Mouse (Mus musculus) olfactory bulb, adult 2 months (tissue): ENCODE data around the gene Katna1. TPM values are rescaled to one million over a fixed set of nuclear protein-coding genes. Genes with fewer than 3 reads are reported as not detected.
A peak's percentile ranks its signal among the peaks of the same experiment; 100 is the strongest.

ENCODE experiments used
- H3K27ac ChIP-seq: fragments of 200-500 bp; 2 replicates; pipeline ENCODE4 v1.5.1; 2012; ENCODE audit warnings: low read depth, low read length; ENCODE audit not compliant: insufficient read depth
- H3K4me1 ChIP-seq: fragments of 200-500 bp; 2 replicates; pipeline ENCODE4 v1.6.1; 2012; ENCODE audit warnings: low read length; ENCODE audit not compliant: control insufficient read depth, insufficient read depth
- H3K4me3 ChIP-seq: fragments of 200-500 bp; 2 replicates; pipeline ENCODE4 v1.5.1; 2012; ENCODE audit warnings: mild to moderate bottlenecking, low read depth, low read length, moderate library complexity; ENCODE audit not compliant: insufficient read depth
- CTCF ChIP-seq: fragments of 200-500 bp; IDR thresholded peaks from 2 replicates; pipeline ENCODE4 v1.5.1; 2012; ENCODE audit warnings: low read depth, mild to moderate bottlenecking, low read length, moderate library complexity; ENCODE audit not compliant: insufficient read depth
- POLR2A ChIP-seq: fragments of 200-500 bp; IDR thresholded peaks from 2 replicates; pipeline ENCODE4 v1.6.1; 2012; ENCODE audit warnings: mild to moderate bottlenecking, low read depth, low read length, moderate library complexity; ENCODE audit not compliant: insufficient read depth
- WGBS: fragments of 180-500 bp; shearing (Covaris S2); methylation state at CpG from one replicate; pipeline ENCODE4 v1.1.7; 2018; 5-methylcytosine and 5-hydroxymethylcytosine counted together
- polyA plus RNA-seq: library from polyadenylated mRNA; stranded (reverse); fragments of >200 nt; gene quantifications from 2 replicates; pipeline ENCODE4 v1.2.4, GENCODE M21; 2012; ENCODE audit warnings: low replicate concordance; ENCODE audit not compliant: missing spikeins, insufficient read depth, insufficient read length

Gene Katna1
- polyA plus RNA-seq = not detected in 2 replicates

GRCm38 (mm10) chr10:7725751-7726500 lies at the start of gene Katna1:
Gene Katna1, plus strand, starts transcription at chr10:7726000.
- Histone ChIP-seq H3K27ac (no peak within 1 kb of the TSS), H3K4me3 (peak within 1 kb of the TSS; percentile 72), H3K4me1 (peaks cover 2% of the 10 kb centered on the region; the same call in 1 of the 2 replicates)
- TF ChIP-seq POLR2A = peak; percentile 74; the same call in 1 of the 2 replicates
- no peak for TF ChIP-seq CTCF
- WGBS = under 1% methylated on average over 49 of the region's 49 CpGs

GRCm38 (mm10) chr10:7680731-7681301 lies 45.0 kb upstream of the Katna1 start, which contains the start of the genes Pcmt1 and Lats1:
Gene Pcmt1, minus strand, starts transcription at chr10:7681136.
Gene Lats1, plus strand, starts transcription at chr10:7681214.
- peaks cover 8% of the 10 kb centered on the region for H3K4me1 ChIP-seq

GRCm38 (mm10) chr10:7681343-7682025 lies 44.3 kb upstream of the Katna1 start:
- H3K4me1 ChIP-seq = peaks cover 10% of the 10 kb centered on the region
- WGBS = under 1% methylated on average over 64 of the region's 64 CpGs
- peak overlapping the region; percentile 88 for H3K4me3 ChIP-seq
- peak overlapping the region; percentile 17; the same call in 1 of the 2 replicates for H3K27ac ChIP-seq
- TF ChIP-seq POLR2A (no peak), CTCF (no peak)

More at GRCm38 (mm10) chr10:7680731-7681301, 45.0 kb upstream of the Katna1 start, which contains the start of the genes Pcmt1 and Lats1:
- WGBS = under 1% methylated on average over 65 of the region's 65 CpGs
- Histone ChIP-seq H3K4me3 (peak within 1 kb of the TSS; percentile 88), H3K27ac (peak within 1 kb of the TSS; percentile 96)
- TF ChIP-seq CTCF (no peak), POLR2A (peak; percentile 95)

- 34% methylated on average over 3 of the region's 3 CpGs for WGBS
- TF ChIP-seq POLR2A (no peak), CTCF (no peak)
- H3K27ac ChIP-seq = no peak overlapping the region
- no peak overlapping the region for H3K4me3 ChIP-seq
- H3K4me1 ChIP-seq = peaks cover 10% of the 10 kb centered on the region
Measured at GRCm38 (mm10) chr10:7682249-7682648, 43.6 kb upstream of the Katna1 start.

- Histone ChIP-seq H3K4me1 (peaks cover 4% of the 10 kb centered on the region), H3K4me3 (no peak overlapping the region), H3K27ac (no peak overlapping the region)
- WGBS = 94% methylated on average over 6 of the region's 6 CpGs
- TF ChIP-seq CTCF (no peak), POLR2A (no peak)
Measured at GRCm38 (mm10) chr10:7686902-7687301, 38.9 kb upstream of the Katna1 start.

GRCm38 (mm10) chr10:7695286-7695685 lies 30.5 kb upstream of the Katna1 start:
- Histone ChIP-seq H3K4me1 (no peaks in the 10 kb centered on the region), H3K4me3 (no peak overlapping the region), H3K27ac (no peak overlapping the region)
- no peak for TF ChIP-seq POLR2A
- TF ChIP-seq CTCF = no peak

GRCm38 (mm10) chr10:7700120-7700519 lies 25.7 kb upstream of the Katna1 start:
- 78% methylated on average over 3 of the region's 3 CpGs for WGBS
- Histone ChIP-seq H3K4me3 (no peak overlapping the region), H3K4me1 (no peaks in the 10 kb centered on the region), H3K27ac (no peak overlapping the region)
- TF ChIP-seq CTCF (no peak), POLR2A (no peak)

- no peak for TF ChIP-seq CTCF
- TF ChIP-seq POLR2A = no peak
- Histone ChIP-seq H3K4me1 (no peaks in the 10 kb centered on the region), H3K27ac (no peak overlapping the region), H3K4me3 (no peak overlapping the region)
- WGBS = 95% methylated on average over 6 of the region's 6 CpGs
Measured at GRCm38 (mm10) chr10:7702586-7702985, 23.2 kb upstream of the Katna1 start.
